Mouse (Mus musculus) stomach, postnatal 0 days (tissue): ENCODE measurements around the gene Tmem222.

ENCODE experiments used
- CTCF ChIP-seq: IDR thresholded peaks from 2 replicates; pipeline ENCODE4 v1.5.1; 2016; ENCODE audit warnings: antibody characterized with exemption, low read depth, mild to moderate bottlenecking, moderate library complexity
- EP300 ChIP-seq: optimal IDR thresholded peaks from 2 replicates; pipeline ENCODE3; 2016; ENCODE audit warnings: antibody characterized with exemption

DNA sequence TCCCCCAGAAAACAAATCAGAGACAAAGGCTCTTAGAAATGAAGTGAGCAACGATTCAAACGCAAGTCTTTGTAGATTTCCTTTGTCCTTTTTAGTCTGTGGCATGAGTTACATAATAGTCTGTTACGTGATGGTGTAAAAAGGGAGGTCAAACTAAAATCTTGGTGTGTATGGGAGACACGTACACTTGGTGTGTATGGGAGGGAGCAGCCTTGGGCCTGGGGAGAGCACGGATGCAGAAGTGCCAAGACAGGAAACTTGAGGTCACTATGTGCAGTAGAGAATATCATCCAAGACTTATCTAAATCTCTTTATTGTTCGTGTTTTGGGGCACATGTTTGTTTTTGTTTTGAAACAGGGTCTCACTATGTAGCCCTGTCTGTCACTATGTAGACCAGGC is 475 bp upstream of the Tmem222 start:
- TF ChIP-seq CTCF (no peak), EP300 (no peak)
